Mouse (Mus musculus) lung, embryonic 16.5 days (tissue): ENCODE results near the gene Nhej1. TPM values are rescaled to one million over a fixed set of nuclear protein-coding genes. Genes with fewer than 3 reads are reported as not detected.

Source experiments
- ATAC-seq: fragments of 200-750 bp; cut with Nextera tagmentation; 2 replicates; pipeline ENCODE4 v1.8.0; 2017; ENCODE audit warnings: low read depth, mild to moderate bottlenecking, moderate library complexity
- H3K27ac ChIP-seq: fragments of 300-500 bp; sonication (generic); 2 replicates; pipeline ENCODE4 v1.5.1; 2014; ENCODE audit warnings: mild to moderate bottlenecking, control low read depth, low read length
- H3K27me3 ChIP-seq: fragments of 300-500 bp; sonication (generic); 2 replicates; pipeline ENCODE4 v1.6.1; 2014; ENCODE audit warnings: low read depth, low read length, mixed read lengths; ENCODE audit not compliant: control insufficient read depth, insufficient read depth
- H3K36me3 ChIP-seq: fragments of 300-500 bp; sonication (generic); 2 replicates; pipeline ENCODE4 v1.6.1; 2014; ENCODE audit warnings: low read length; ENCODE audit not compliant: control insufficient read depth, insufficient read depth
- H3K4me1 ChIP-seq: fragments of 300-500 bp; sonication (generic); replicated peaks from 2 replicates; pipeline ENCODE4 v1.6.1; 2014; ENCODE audit warnings: low read length, mixed read lengths; ENCODE audit not compliant: control insufficient read depth, insufficient read depth
- H3K4me2 ChIP-seq: fragments of 300-500 bp; sonication (generic); 2 replicates; pipeline ENCODE4 v1.6.1; 2014; ENCODE audit warnings: low read depth, low read length, control low read depth
- H3K4me3 ChIP-seq: fragments of 300-500 bp; sonication (generic); 2 replicates; pipeline ENCODE4 v1.5.1; 2014; ENCODE audit warnings: mild to moderate bottlenecking, low read length, control low read depth
- H3K9ac ChIP-seq: fragments of 300-500 bp; sonication (generic); 2 replicates; pipeline ENCODE4 v1.6.1; 2014; ENCODE audit warnings: low read length, control low read depth
- H3K9me3 ChIP-seq: fragments of 300-500 bp; sonication (generic); 2 replicates; pipeline ENCODE4 v1.6.1; 2016; ENCODE audit warnings: low read length; ENCODE audit not compliant: control insufficient read depth
- WGBS: fragments of 180-500 bp; shearing (Covaris S2); extraction: QIAGEN DNeasy Blood & Tissue Kit; methylation state at CpG from one replicate; pipeline ENCODE4 v1.1.7; 2014; 5-methylcytosine and 5-hydroxymethylcytosine counted together
- polyA plus RNA-seq: library from polyadenylated mRNA; unstranded; fragments of >200 nt; fragmentation: Nextera tagmentation; extraction: Ambion mirVana; gene quantifications from 2 replicates; pipeline ENCODE4 v1.2.1, GENCODE M21; 2015

Nhej1 gene
- polyA plus RNA-seq, 1 experiment from 2014 or later, result 10.4 TPM

GRCm38 (mm10) chr1:75006016-75006415 lies 119.0 kb downstream of the Nhej1 start:
- Histone ChIP-seq H3K36me3 (no peaks in the 10 kb centered on the region), H3K4me2 (no peak overlapping the region), H3K4me1 (peaks cover 5% of the 10 kb centered on the region), H3K27me3 (no peaks in the 10 kb centered on the region), H3K9me3 (no peaks in the 10 kb centered on the region), H3K4me3 (no peak overlapping the region), H3K27ac (no peak overlapping the region), H3K9ac (no peak overlapping the region)
- ATAC-seq, result no peak
- 23% methylated on average over 4 of the region's 4 CpGs for WGBS

GRCm38 (mm10) chr1:75001183-75001582 lies 123.8 kb downstream of the Nhej1 start:
- no peak overlapping the region for H3K4me3 ChIP-seq
- H3K27me3 ChIP-seq, result no peaks in the 10 kb centered on the region
- no peaks in the 10 kb centered on the region for H3K36me3 ChIP-seq
- no peaks in the 10 kb centered on the region for H3K9me3 ChIP-seq
- ATAC-seq, result no peak
- no peak overlapping the region for H3K4me2 ChIP-seq
- 31% methylated on average over 6 of the region's 6 CpGs for WGBS
- H3K9ac ChIP-seq, result no peak overlapping the region
- H3K27ac ChIP-seq, result no peak overlapping the region
- peaks cover 2% of the 10 kb centered on the region for H3K4me1 ChIP-seq

- H3K27ac ChIP-seq, result no peak overlapping the region
- no peak overlapping the region for H3K4me2 ChIP-seq
- H3K9me3 ChIP-seq, result no peaks in the 10 kb centered on the region
- no peak for ATAC-seq
- no peaks in the 10 kb centered on the region; the same call in 1 of the 2 replicates for H3K4me1 ChIP-seq
- H3K4me3 ChIP-seq, result no peak overlapping the region
- H3K36me3 ChIP-seq, result no peaks in the 10 kb centered on the region
- no peaks in the 10 kb centered on the region for H3K27me3 ChIP-seq
- 0% methylated on average over 1 of the region's 1 CpGs for WGBS
- no peak overlapping the region for H3K9ac ChIP-seq
These were observed 124.5 kb downstream of the Nhej1 start for GRCm38 (mm10) chr1:75000496-75000895.

- Histone ChIP-seq H3K27me3 (no peaks in the 10 kb centered on the region), H3K9me3 (no peaks in the 10 kb centered on the region), H3K4me1 (no peaks in the 10 kb centered on the region), H3K27ac (no peak overlapping the region), H3K9ac (no peak overlapping the region), H3K36me3 (no peaks in the 10 kb centered on the region), H3K4me3 (no peak overlapping the region), H3K4me2 (no peak overlapping the region)
- no peak for ATAC-seq
- WGBS, result 56% methylated on average over 5 of the region's 5 CpGs
These were observed 125.8 kb downstream of the Nhej1 start for GRCm38 (mm10) chr1:74999173-74999572.

- H3K4me1 ChIP-seq, result no peaks in the 10 kb centered on the region
- no peaks in the 10 kb centered on the region for H3K27me3 ChIP-seq
- no peak for ATAC-seq
- H3K9ac ChIP-seq, result no peak overlapping the region
- H3K36me3 ChIP-seq, result no peaks in the 10 kb centered on the region
- no peaks in the 10 kb centered on the region for H3K9me3 ChIP-seq
- WGBS, result 61% methylated on average over 2 of the region's 2 CpGs
- H3K27ac ChIP-seq, result no peak overlapping the region
- H3K4me2 ChIP-seq, result no peak overlapping the region
- no peak overlapping the region for H3K4me3 ChIP-seq
These were observed 127.8 kb downstream of the Nhej1 start for GRCm38 (mm10) chr1:74997231-74997630.

GRCm38 (mm10) chr1:74977001-74977400 lies 148.0 kb downstream of the Nhej1 start:
- H3K27me3 ChIP-seq, result no peaks in the 10 kb centered on the region
- H3K9ac ChIP-seq, result no peak overlapping the region
- H3K27ac ChIP-seq, result no peak overlapping the region
- no peak overlapping the region for H3K4me3 ChIP-seq
- no peak overlapping the region for H3K4me2 ChIP-seq
- 55% methylated on average over 8 of the region's 8 CpGs for WGBS
- no peaks in the 10 kb centered on the region for H3K9me3 ChIP-seq
- peaks cover under 1% of the 10 kb centered on the region; the same call in 1 of the 2 replicates for H3K4me1 ChIP-seq
- H3K36me3 ChIP-seq, result no peaks in the 10 kb centered on the region
- ATAC-seq, result no peak

GRCm38 (mm10) chr1:74975936-74976335 lies 149.1 kb downstream of the Nhej1 start:
- no peak overlapping the region for H3K4me2 ChIP-seq
- no peak overlapping the region for H3K9ac ChIP-seq
- ATAC-seq, result no peak
- no peak overlapping the region for H3K4me3 ChIP-seq
- H3K4me1 ChIP-seq, result peaks cover 3% of the 10 kb centered on the region; the same call in 1 of the 2 replicates
- no peaks in the 10 kb centered on the region for H3K9me3 ChIP-seq
- H3K27me3 ChIP-seq, result no peaks in the 10 kb centered on the region
- H3K27ac ChIP-seq, result no peak overlapping the region
- 71% methylated on average over 1 of the region's 1 CpGs for WGBS
- H3K36me3 ChIP-seq, result no peaks in the 10 kb centered on the region

- Histone ChIP-seq H3K36me3 (no peaks in the 10 kb centered on the region), H3K4me3 (no peak overlapping the region), H3K9me3 (no peaks in the 10 kb centered on the region), H3K4me1 (peaks cover 3% of the 10 kb centered on the region; the same call in 1 of the 2 replicates), H3K9ac (no peak overlapping the region), H3K27me3 (no peaks in the 10 kb centered on the region), H3K4me2 (no peak overlapping the region), H3K27ac (no peak overlapping the region)
- WGBS, result 76% methylated on average over 6 of the region's 6 CpGs
- no peak for ATAC-seq
These were observed 151.4 kb downstream of the Nhej1 start for GRCm38 (mm10) chr1:74973590-74973989.

GRCm38 (mm10) chr1:74971353-74972050 lies 153.5 kb downstream of the Nhej1 start:
- Histone ChIP-seq H3K36me3 (no peaks in the 10 kb centered on the region), H3K27me3 (no peaks in the 10 kb centered on the region), H3K4me1 (peaks cover 3% of the 10 kb centered on the region; the same call in 1 of the 2 replicates), H3K4me3 (no peak overlapping the region), H3K27ac (no peak overlapping the region), H3K9me3 (no peaks in the 10 kb centered on the region), H3K4me2 (no peak overlapping the region), H3K9ac (no peak overlapping the region)
- WGBS, result 36% methylated on average over 4 of the region's 4 CpGs
- peak; percentile 61 for ATAC-seq
